8 mouse cellular contexts compared by ENCODE assay signal in the genomic region with DNA sequence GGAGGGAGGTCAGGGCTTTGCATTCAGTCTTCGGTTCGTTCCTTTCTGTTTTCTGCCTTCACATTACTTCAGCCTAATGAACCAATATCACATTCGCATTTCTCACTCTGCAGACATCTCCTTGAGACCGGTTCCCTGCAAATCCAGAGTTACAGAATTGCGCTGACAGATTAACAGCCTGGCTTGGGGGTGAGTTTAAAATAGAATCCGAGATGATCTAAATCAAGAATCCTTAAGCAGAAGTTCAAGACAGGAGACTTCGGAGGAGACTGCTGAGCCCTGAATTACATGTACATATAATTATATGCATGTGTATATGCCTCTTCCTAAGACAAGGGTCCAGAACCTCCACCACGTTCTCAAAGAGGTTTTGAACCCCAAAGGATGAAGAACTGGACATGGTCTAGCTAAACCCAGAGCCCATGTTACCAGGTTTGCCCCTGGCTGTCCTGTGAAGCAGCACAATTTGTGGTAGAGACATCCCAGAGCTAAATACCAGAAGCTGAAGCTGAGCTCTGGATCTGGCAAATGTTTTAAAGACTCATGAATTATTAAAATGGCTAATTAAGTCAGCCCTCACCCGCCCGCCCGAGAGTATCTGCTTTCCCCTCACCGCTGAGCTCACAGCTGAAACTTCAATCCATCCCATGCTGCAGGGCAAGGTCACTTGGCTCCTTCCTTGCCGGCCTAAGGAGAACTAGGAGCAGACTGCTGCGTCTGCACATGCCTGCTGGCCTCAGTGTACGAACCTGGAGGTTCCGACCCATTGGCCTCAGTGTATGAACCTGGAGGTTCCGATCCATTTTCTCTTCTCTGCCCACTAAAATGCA. TPM values are rescaled to one million over a fixed set of nuclear protein-coding genes. Genes with fewer than 3 reads are reported as not detected.
DNase-seq lines count a peak whose midpoint lies in the region; ATAC-seq and TF ChIP-seq lines count a peak whose summit lies in the region.

No protein-coding gene starts in this region.

- H3K9me3 ChIP-seq in heart, embryonic 13.5 days = no peaks in the 10 kb centered on the region
- no peaks in the 10 kb centered on the region for H3K9me3 ChIP-seq in midbrain, postnatal 0 days (ENCODE audit: low read length)

- TF ChIP-seq CTCF in embryonic fibroblast, embryonic 13.5 days (IDR thresholded peaks at IDR 0.05; ENCODE audit: borderline replicate concordance, insufficient read depth, low read length) = no peak
- TF ChIP-seq CTCF in kidney, adult 2 months (conservative IDR thresholded peaks at IDR 0.05; ENCODE audit: insufficient read depth, insufficient read length, low read depth, low read length) = no peak
- TF ChIP-seq CTCF in midbrain, postnatal 0 days (IDR thresholded peaks at IDR 0.05) = no peak

- H3K27ac ChIP-seq in heart, embryonic 13.5 days (replicated peaks) = peak overlapping the region; percentile 89
- H3K27ac ChIP-seq in embryonic fibroblast, embryonic 13.5 days (ENCODE audit: insufficient read depth, low read length) = peak overlapping the region; percentile 95
- H3K27ac ChIP-seq in kidney, adult 2 months (ENCODE audit: insufficient read depth, low read depth, low read length) = no peak overlapping the region
- peak overlapping the region; percentile 38; the same call in 1 of the 2 replicates for H3K27ac ChIP-seq in midbrain, postnatal 0 days (ENCODE audit: low read depth, low read length)

- peak overlapping the region; percentile 66 for H3K4me2 ChIP-seq in heart, embryonic 13.5 days
- peak overlapping the region; percentile 28; the same call in 1 of the 2 replicates for H3K4me2 ChIP-seq in midbrain, postnatal 0 days (ENCODE audit: low read depth, low read length, poor library complexity, severe bottlenecking)

- peak overlapping the region; percentile 72 for H3K9ac ChIP-seq in heart, embryonic 13.5 days
- H3K9ac ChIP-seq in midbrain, postnatal 0 days (replicated peaks; ENCODE audit: low read length, poor library complexity, severe bottlenecking) = no peak overlapping the region

- intact Hi-C loops in heart, postnatal 14 days (cut with DNase I) = no loop called here

- no peaks in the 10 kb centered on the region for H3K36me3 ChIP-seq in heart, embryonic 13.5 days
- no peaks in the 10 kb centered on the region for H3K36me3 ChIP-seq in kidney, adult 2 months (ENCODE audit: control insufficient read depth, insufficient read depth, low read length)
- H3K36me3 ChIP-seq in midbrain, postnatal 0 days (ENCODE audit: insufficient read depth, low read length) = no peaks in the 10 kb centered on the region

- no peak for TF ChIP-seq POLR2A in embryonic fibroblast, embryonic 13.5 days (IDR thresholded peaks at IDR 0.05; ENCODE audit: low read depth, low read length)
- no peak for TF ChIP-seq POLR2A in kidney, adult 2 months (IDR thresholded peaks at IDR 0.05; ENCODE audit: low read depth, low read length)

- ATAC-seq in heart, embryonic 13.5 days (ENCODE audit: extremely low read depth, insufficient number of reproducible peaks, low FRiP score, low TSS enrichment) = no peak
- 0 out of 2 replicates have a peak, but pooled peaks have one; percentile 38 for ATAC-seq in midbrain, postnatal 0 days (ENCODE audit: low FRiP score)

- H3K27me3 ChIP-seq in heart, embryonic 13.5 days (replicated peaks) = 0 out of 2 replicates have a peak, but pooled peaks cover 3% of the 10 kb centered on the region
- no peaks in the 10 kb centered on the region for H3K27me3 ChIP-seq in kidney, adult 2 months (replicated peaks; ENCODE audit: control insufficient read depth, insufficient read depth, low read length)
- no peaks in the 10 kb centered on the region for H3K27me3 ChIP-seq in midbrain, postnatal 0 days (ENCODE audit: insufficient read depth, low read length)

- peak overlapping the region; percentile 35 for H3K4me3 ChIP-seq in heart, embryonic 13.5 days
- no peak overlapping the region for H3K4me3 ChIP-seq in embryonic fibroblast, embryonic 13.5 days (ENCODE audit: insufficient read depth, low read length)
- no peak overlapping the region for H3K4me3 ChIP-seq in kidney, adult 2 months (ENCODE audit: insufficient read depth, low read depth, low read length)
- no peak overlapping the region for H3K4me3 ChIP-seq in midbrain, postnatal 0 days (ENCODE audit: low read depth, low read length)

- no peak for DNase-seq in heart, postnatal 14 days
- peak; percentile 56 for DNase-seq in kidney, adult 2 months
- DNase-seq in midbrain, postnatal 0 days (ENCODE audit: low spot score) = peak; percentile 35
- no peak for DNase-seq in layer of hippocampus, adult 11-12 months (ENCODE audit: low spot score)
- DNase-seq in ovary, adult 18-20 months (ENCODE audit: low spot score) = no peak
- no peak for DNase-seq in natural killer cell, adult 2 months (ENCODE audit: low spot score in 2 of 2)

- 35% methylated on average over 17 of the region's 17 CpGs for WGBS in heart, embryonic 13.5 days
- 28% methylated on average over 17 of the region's 17 CpGs for WGBS in kidney, adult 2 months
- WGBS in midbrain, postnatal 0 days = 22% methylated on average over 17 of the region's 17 CpGs

- peaks cover 42% of the 10 kb centered on the region for H3K4me1 ChIP-seq in heart, embryonic 13.5 days
- H3K4me1 ChIP-seq in embryonic fibroblast, embryonic 13.5 days (ENCODE audit: control insufficient read depth, insufficient read depth, low read length) = peaks cover 15% of the 10 kb centered on the region
- H3K4me1 ChIP-seq in kidney, adult 2 months (ENCODE audit: control insufficient read depth, insufficient read depth, low read length) = peaks cover 11% of the 10 kb centered on the region
- H3K4me1 ChIP-seq in midbrain, postnatal 0 days (ENCODE audit: insufficient read depth, low read length) = peaks cover 16% of the 10 kb centered on the region

RNA-seq across cellular contexts. Expression of a gene that starts 14.1 kb away (rescaled TPM):
- polyA plus RNA-seq in heart, embryonic 13.5 days (2015; fragmentation: Nextera tagmentation; extraction: Ambion mirVana) = 550 and 637 TPM in 2 replicates
- total RNA-seq in heart, postnatal 14 days (2021) = 100 to 1,000 TPM; 179 to 185 TPM
- 1,045 and 1,155 TPM in 2 replicates for polyA plus RNA-seq in embryonic fibroblast, embryonic 13.5 days (2011; ENCODE audit: insufficient read length, low read depth, missing spikeins)
- 40.5 and 78.8 TPM in 2 replicates for polyA plus RNA-seq in kidney, adult 2 months (2012; rRNA removed)
- total RNA-seq in midbrain, postnatal 0 days (2014; rRNA removed) = 1,303 and 1,380 TPM in 2 replicates
- 3,238 and 3,263 TPM in 2 replicates for polyA plus RNA-seq in midbrain, postnatal 0 days (2015; fragmentation: Nextera tagmentation; extraction: Ambion mirVana)

RNA-seq across cellular contexts. Expression of a gene that starts 33.3 kb away (rescaled TPM):
- 0.27 TPM in 1 of 2 replicates, not detected in the other for polyA plus RNA-seq in heart, embryonic 13.5 days (2015; fragmentation: Nextera tagmentation; extraction: Ambion mirVana)
- not detected for total RNA-seq in heart, postnatal 14 days (2021)
- polyA plus RNA-seq in embryonic fibroblast, embryonic 13.5 days (2011; ENCODE audit: insufficient read length, low read depth, missing spikeins) = not detected in 2 replicates
- polyA plus RNA-seq in kidney, adult 2 months (2012; rRNA removed) = not detected in 2 replicates
- total RNA-seq in midbrain, postnatal 0 days (2014; rRNA removed) = not detected in 2 replicates
- polyA plus RNA-seq in midbrain, postnatal 0 days (2015; fragmentation: Nextera tagmentation; extraction: Ambion mirVana) = 0.27 and 0.28 TPM in 2 replicates

Comparison
In these comparisons a context has a peak if more than half of its experiments do, and no peak if none do; other contexts are left out.
1. DNase-seq: peak in kidney, adult 2 months (single experiment) and midbrain, postnatal 0 days (single experiment); none in heart, postnatal 14 days (0 of 2), layer of hippocampus, adult 11-12 months (single experiment), ovary, adult 18-20 months (single experiment) and natural killer cell, adult 2 months (0 of 2).